ENCODE assay signal across 7 mouse cellular contexts in genomic region chr19:43530197-43530770, GRCm38 (mm10). TPM values are rescaled to one million over a fixed set of nuclear protein-coding genes. Genes with fewer than 3 reads are reported as not detected.
DNase-seq lines count a peak whose midpoint lies in the region; ATAC-seq lines count a peak whose summit lies in the region.

No protein-coding gene starts in this region.

- H3K9me3 ChIP-seq in midbrain, embryonic 10.5 days (replicated peaks) = no peaks in the 10 kb centered on the region

- H3K4me1 ChIP-seq in midbrain, embryonic 10.5 days = peaks cover 19% of the 10 kb centered on the region

- peak; percentile 74 to 93 for DNase-seq in adrenal gland, adult (ENCODE audit: inconsistent age in 2 of 2, low spot score in 1 of 2)
- peak; percentile 50 to 57 for DNase-seq in gastrocnemius, adult 8-10 months (ENCODE audit: low spot score in 2 of 2)
- peak; percentile 82 for DNase-seq in hindlimb bud, embryonic 11.5 days (ENCODE audit: extremely low spot score, low read depth, low spot score)
- peak; percentile 74 to 87 for DNase-seq in left cerebral cortex, postnatal 25 days (ENCODE audit: low spot score in 2 of 2)
- DNase-seq in midbrain, embryonic 10.5 days (ENCODE audit: low spot score) = peak; percentile 83
- peak; percentile 56 to 57 for DNase-seq in right cerebral cortex, postnatal 36 days (ENCODE audit: low spot score in 2 of 2)

- WGBS in midbrain, embryonic 10.5 days = 3% methylated on average over 13 of the region's 13 CpGs

- no peaks in the 10 kb centered on the region for H3K36me3 ChIP-seq in midbrain, embryonic 10.5 days

- peaks cover 27% of the 10 kb centered on the region for H3K27me3 ChIP-seq in midbrain, embryonic 10.5 days (ENCODE audit: low read depth, poor library complexity, severe bottlenecking)

- intact Hi-C loops in left cerebral cortex, postnatal 25 days (cut with DNase I) = loop anchor here (1.0 to 5.0 kb wide), 2 partner anchors 94 to 132 kb away; no protein-coding TSS in a partner anchor

- peak; percentile 96 for ATAC-seq in common myeloid progenitor, adult 5-6 weeks (replicated peaks; ENCODE audit: low read depth, poor library complexity, severe bottlenecking)

- no peak overlapping the region for H3K27ac ChIP-seq in midbrain, embryonic 10.5 days (replicated peaks)

- peak overlapping the region; percentile 43 for H3K4me3 ChIP-seq in midbrain, embryonic 10.5 days

RNA-seq across cellular contexts. Expression of gene Got1, which starts 5.9 kb away (rescaled TPM):
- 18.0 and 20.6 TPM in 2 replicates for total RNA-seq in common myeloid progenitor, adult 5-6 weeks (2017)
- 100 to 1,000 TPM; 284 to 461 (median 369) TPM for total RNA-seq in gastrocnemius, adult 8-10 months (2022)
- total RNA-seq in left cerebral cortex, postnatal 25 days (2021) = 100 to 1,000 TPM; 340 to 351 TPM
- 59.0 and 60.2 TPM in 2 replicates for polyA plus RNA-seq in midbrain, embryonic 10.5 days (2016; fragmentation: Nextera tagmentation; extraction: Ambion mirVana)

Comparison
In these comparisons a context has a peak if more than half of its experiments do, and no peak if none do; other contexts are left out.
1. RNA of gene Got1, which starts 5.9 kb away (total RNA-seq): 284 to 461 TPM in gastrocnemius, adult 8-10 months and 340 to 351 TPM in left cerebral cortex, postnatal 25 days; 18.0 to 20.6 TPM in common myeloid progenitor, adult 5-6 weeks; every median in the first group is over 10 times any median in the second.
2. Peak in every context shown above with its lines, with median percentiles within 50 percentile points of each other: DNase-seq.